Mouse (Mus musculus): Measurements from ENCODE around the gene Ccdc30.
A peak's percentile ranks its signal among the peaks of the same experiment; 100 is the strongest.

Ccdc30 gene

DNA sequence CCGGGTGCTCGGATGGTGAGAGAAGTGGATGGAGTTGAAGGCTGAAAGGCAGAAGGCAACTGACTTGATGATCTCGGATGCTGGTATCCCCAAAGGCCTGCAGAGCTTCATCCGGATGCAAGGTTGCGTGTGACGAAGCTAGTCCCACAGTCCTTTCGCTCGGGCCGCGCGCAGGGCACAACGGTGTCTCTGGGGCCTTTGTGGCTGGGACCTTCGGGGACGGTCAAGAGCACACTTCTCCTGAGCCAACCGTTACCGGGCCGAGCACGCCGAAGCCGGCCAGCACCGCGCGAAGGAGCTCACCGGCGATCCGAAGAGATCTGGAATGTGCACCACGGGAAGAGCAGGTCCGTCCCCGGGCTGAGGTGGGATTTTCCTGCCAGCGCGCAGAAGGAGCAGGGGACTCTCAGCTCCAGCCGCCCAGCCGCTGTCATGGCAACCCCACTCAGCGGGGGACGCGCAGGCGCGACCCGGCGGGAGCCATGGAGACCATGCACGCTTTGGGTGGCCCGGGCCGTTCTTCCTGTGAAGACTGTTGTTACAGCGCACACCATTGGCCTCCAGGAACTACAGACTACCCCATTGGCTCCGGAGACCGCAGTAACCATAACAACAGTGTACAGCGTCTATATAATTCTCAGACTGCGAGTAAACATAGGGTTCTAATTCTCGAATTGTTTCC lies at the start of gene Ccdc30:
Gene Ccdc30, minus strand, starts transcription at position 450 of the 682 bp plus-strand sequence.
- peak; percentile 88 for DNase-seq (ENCODE audit: low read depth)

DNA sequence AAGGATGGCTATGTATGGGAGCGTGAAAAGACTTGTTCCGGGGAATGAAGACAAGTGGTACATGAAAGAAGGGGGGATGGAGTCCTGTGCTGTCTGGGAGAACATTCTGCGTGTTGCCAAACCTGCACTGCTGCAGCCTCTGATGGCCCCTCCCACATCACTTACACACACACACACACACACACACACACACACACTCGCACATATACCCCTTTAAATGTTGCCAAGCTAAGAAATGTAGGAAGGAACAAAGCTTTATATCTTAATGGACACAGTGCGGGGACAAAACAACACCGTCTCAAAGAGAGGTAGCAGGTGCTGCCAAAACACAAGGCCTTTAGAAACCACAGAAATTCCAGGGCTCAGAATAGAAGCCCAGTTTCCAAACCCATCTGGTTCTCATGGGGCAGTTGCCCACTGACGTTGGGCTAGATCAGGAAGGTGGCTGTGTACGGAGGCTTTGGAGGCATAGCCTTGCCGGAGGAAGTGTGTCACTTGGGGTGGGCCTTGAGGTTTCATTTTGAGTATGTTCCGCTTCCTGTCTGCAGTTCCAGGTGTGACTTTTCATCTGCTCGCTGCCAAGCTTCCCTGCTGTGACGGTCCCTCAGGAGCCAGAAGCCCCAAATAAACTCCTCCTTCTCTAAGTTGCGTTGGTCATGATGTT lies 48.6 kb upstream of the Ccdc30 start:
- DNase-seq (ENCODE audit: low read depth), result peak; percentile 86

DNA sequence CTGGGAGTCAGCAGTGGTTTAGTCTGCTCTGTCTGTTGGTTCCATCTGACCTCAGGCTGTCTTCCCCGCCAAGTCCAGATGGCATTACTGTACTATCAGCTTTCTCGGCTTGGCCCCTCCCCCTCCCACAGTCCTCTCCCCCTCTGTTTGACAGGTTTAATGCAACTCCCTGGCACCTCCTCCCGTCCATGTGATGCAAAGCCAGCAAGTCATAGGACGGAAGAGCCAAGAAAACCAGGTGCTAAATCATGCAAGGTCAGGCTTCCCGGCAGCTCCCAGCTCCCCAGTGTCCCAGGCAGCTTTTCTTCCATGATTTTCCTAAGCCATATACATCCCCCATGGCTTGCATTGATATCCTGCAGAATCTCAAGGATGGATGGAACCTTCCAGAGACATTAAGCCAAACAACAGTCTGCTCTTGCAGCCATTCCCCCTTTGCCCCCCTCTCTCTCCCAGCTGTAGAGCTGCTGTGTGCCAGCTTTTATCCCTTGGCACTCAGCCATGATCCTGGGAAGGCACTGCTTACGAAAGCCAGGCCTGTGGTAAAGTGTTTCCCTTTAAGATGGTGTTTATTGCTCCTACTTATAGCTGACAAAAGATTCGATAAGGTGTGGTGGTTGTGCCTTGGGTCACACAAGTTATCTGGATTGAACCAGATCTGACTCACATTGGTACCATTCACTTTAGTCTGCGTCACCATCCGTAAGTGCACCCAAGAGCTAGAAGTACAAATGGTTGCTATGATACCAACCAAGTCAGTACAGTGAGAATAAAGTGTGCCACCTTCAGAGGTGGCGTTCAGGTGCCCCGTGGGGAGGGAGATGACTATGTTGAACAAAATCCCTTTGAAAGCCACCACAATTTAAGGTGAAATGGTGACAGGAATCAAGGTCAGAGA lies 47.8 kb upstream of the Ccdc30 start:
- peak; percentile 49 for DNase-seq (ENCODE audit: low read depth)

DNA sequence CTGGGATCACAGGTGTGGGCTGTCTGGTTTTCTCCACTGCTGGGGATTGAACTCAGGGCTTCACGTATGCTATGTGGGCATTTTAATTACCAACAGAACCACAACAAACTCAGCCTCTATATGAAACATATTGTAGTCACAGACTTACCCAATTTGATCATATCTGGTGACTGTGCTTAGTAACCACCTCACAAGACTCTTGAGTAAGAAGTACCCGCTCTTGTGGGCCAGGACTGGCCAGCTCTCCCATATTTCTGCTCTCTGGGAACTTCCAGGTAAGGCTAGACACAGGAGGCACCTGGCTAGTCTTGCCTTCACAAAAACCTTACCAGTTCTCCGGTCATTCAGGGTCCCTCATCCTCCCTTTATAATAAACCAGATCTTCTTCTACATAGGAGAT lies 47.1 kb upstream of the Ccdc30 start:
- peak; percentile 8 for DNase-seq (ENCODE audit: low read depth)

DNA sequence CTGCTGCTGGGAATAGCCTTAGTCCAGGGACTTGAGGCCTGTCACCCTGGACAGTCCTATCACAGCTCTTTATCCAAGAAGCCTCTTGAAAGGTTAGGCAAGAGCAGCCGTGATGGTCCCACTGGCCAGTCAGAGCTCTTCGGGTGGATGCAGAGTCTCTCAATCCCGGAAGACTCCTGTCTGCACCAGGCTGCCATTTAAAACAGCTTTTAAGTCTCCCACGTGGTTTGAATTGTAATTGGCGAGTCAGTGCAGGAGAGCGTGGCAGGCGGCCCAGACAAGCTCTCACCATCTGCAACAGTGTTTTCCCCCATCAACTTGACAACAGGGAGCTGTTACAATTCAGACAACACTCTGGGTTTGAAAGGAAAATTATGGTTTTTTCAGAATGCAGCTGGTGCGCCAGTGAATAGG lies 45.4 kb upstream of the Ccdc30 start:
- no peak for DNase-seq (ENCODE audit: low read depth)

DNA sequence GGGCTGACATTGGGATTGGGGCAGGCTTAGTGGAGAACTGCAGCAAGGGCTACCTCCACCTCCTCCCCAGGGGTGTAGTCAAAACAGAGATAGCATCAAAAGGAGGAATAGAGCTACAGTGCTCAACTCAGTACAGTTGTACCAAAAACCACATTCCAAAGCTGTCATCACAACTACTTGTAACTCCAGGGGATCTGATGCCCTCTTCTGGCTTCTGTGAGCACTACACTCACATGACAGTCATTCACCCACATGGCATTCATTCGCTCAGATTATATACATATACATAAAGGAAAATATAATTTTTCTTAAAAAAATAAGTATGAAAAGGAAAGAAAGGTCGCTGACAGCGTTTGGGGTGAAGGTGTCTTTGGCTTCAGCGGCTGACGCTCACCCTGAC lies 45.0 kb upstream of the Ccdc30 start:
- DNase-seq (ENCODE audit: low read depth), result peak; percentile 59

DNA sequence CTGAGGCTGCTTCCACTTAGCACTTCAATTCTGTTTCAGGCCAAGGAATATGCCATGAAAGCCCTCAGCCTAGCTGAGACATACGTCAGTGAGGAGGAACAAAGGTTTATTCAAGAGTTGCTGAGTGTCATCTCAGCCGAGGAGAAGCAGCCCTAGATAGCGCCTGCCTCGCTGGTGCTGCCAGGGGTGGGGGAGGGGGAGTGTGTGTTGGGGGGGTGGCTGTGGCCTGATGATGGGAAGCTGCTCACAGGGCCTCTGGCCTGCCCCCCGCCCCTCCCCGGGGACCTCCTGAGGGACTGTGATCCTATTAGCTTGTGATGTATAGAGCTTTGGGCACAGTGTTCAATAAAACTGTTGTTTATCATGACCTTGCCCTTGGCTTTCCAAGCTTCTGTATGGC lies 38.2 kb upstream of the Ccdc30 start:
- no peak for DNase-seq (ENCODE audit: low read depth)

DNA sequence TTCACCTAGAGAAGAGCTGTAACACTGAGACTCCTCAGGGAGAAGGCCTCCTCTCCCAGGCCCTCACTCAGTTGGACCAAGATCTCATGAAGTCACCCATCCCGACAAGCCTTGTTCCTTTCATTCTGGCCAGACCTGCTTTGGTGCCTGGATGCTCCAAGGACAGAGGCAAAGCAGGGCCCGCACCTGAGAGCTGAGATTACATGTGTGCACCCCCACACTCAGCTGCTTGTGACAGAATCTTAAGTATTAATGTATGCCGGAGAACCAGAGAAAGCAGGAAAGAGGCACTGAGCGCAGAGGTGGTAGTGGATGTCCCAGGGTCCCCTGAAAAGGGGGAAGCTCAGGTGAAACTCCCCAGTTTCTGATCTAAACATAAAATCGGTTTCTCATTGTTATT lies 37.8 kb upstream of the Ccdc30 start:
- DNase-seq (ENCODE audit: low read depth), result no peak

DNA sequence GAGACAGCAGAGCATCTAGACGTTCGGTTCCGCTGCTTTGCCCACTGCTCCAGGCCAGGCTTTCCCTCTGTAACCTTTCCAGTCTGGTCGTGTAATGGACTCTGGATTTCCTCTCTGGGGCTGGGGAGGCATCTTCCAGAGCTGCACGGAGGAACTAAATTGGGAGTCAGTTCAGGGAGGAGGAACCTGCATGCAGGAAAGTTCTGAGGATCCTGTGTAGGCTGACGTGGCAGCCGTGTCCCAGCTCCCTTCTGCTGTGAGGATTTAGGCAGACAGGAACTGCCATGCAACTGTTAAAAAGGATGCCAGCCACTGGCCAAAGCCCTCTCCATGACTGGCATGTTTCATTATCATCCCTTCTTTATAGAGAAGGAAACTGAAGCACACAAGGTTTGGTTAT lies 35.1 kb upstream of the Ccdc30 start:
- DNase-seq (ENCODE audit: low read depth), result no peak

DNA sequence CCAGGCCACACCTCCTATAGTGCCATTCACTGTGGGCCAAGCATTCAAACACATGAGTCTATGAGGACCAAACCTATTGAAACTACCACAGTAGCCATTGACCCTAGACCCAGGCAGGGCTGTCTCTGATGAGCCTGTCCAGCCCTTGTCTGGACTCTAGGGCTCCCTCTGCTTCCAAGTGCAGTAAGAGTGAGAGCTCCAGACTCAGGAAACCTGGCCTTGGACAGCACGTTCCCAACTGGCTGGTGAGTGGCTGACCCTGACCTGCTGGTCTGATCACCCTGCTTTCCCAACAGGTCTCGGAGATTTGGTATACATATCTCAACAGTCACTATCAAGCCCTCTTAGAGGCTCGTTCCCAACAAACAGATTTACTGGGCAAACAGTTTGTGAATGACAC lies 32.5 kb upstream of the Ccdc30 start:
- no peak for DNase-seq (ENCODE audit: low read depth)

DNA sequence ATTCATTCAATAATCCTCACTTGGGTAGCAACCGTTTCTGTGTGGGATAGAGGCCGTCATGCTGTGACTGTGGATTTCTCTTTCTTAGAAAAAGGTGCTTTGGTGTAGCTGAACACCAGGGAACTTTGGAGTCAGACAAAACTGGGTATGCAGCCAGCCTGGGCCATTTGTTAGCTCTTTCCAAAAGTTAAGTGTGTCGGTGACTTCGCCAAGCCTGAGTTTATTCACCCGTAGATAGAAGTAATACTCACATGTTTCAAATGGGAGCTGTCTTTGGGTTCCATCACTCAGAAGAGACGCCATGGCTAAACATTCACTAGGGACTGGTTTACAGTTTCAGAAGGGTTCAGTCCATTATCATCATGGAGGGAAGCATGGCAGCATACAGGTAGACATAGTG lies 31.9 kb upstream of the Ccdc30 start:
- DNase-seq (ENCODE audit: low read depth), result no peak

DNA sequence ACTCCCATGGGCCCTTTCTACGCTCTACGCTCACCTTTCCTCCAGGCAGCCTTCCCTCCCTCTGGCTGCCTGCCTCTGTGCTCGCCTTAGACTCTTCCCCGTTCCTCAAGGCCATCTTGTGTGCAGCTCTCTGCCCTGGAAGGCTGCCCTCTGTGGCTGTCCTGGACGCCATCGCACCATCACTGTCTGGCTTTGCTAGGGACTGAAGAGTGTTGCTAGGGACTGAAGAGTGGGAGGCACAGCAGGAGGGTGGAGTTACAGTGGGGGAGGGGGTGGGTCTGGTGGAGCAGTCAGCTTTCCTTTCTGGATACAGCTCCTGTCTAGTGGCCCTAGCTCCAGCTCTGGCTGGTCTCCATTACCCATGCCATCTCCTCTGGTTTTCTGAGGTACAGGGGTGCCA lies 27.2 kb upstream of the Ccdc30 start:
- DNase-seq (ENCODE audit: low read depth), result no peak

DNA sequence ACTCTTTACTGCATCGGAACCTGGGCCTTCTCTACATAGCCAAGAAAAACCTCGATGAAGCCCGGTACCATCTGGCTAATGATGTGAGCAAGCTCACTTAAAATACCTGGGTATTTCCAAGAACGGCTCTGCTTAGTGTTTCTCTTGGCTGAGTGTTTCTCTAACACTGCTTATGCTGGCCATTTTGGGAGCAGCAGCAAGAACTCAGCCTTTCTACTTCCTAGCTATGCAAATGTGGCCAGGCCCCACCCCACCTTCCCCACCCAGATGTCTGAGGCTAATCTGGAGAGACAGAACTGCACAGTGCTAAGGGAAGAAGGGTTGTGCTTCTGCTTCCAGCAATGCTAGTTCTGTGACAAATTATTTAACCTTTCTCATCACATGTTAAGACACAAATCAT lies 26.5 kb upstream of the Ccdc30 start:
- no peak for DNase-seq (ENCODE audit: low read depth)

DNA sequence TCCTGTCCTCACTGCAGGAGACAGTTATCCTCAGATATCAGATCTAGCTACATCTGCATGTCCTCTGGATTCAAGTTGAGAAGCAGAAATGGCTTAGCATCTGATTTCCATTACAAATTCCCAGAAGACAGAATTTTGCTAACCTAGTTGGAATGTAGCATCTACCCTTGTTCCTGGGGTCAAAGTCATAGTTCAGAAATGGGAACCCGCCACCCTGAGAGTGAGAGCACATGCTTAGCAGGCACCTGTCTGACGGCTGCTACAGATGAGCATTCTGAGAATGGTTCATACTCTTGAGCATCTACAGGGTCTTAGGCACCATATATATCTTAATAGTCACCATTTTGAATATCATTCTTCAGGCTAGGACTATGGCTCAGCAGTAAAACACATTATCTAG lies 22.6 kb upstream of the Ccdc30 start:
- DNase-seq (ENCODE audit: low read depth), result no peak

DNA sequence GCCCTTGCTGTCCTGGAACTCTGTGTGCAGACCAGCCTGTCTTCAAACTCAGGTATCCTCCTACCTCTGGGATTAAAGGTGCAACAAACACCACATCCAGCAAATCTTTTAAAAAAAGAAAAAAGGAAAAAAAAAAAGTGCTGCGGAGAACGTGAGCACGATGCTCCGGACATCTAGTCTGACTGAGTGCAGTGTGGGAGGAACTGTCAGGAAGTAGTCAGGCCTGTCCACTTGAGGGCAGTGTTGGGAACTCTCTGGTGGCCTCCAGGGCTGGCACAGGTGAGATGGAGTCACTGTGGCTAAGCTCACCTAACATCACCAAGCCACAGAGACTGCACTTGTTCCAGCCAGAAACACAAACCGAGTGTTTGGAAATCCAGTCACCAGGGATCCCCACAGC lies 15.4 kb upstream of the Ccdc30 start:
- DNase-seq (ENCODE audit: low read depth), result peak; percentile 78

DNA sequence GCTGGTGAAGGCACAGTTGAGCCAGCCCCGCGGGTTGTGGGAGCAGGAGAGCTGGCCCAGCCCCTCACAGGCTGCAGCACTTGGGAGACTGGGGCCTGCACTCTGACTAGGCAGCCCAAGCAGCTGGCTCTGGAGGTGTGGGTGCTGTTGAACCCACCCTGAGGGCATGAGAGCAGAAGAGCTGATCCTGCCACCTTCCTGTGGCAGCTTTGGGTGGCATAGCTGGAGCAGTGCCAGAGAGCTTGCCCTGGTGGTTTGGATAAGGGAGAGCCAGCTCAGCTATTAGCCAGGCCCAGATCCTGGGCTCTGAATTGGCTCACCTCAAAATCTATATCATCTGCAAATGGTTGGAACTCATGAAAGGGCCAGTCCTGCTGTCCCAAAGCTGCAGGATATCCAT lies 12.4 kb upstream of the Ccdc30 start:
- no peak for DNase-seq (ENCODE audit: low read depth)

DNA sequence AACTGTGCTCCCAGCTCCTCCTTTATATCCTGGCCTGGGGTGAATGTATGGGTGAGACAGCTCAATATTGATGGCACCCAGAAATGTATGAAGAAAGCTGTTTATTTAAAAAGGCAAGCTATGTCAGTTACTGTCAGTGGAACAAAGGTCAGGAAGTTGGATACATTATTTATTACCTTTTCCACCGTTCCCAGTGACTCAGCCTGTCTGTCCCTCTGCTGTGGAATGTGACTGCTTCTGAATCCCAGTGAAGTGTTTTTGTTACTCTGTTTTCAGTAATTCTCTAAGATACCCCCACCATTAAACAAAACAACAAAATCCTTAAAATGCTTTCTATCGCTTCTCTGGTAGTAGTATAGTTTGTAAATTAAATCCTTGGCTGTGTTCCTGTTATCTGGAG lies 10.3 kb upstream of the Ccdc30 start:
- DNase-seq (ENCODE audit: low read depth), result no peak

DNA sequence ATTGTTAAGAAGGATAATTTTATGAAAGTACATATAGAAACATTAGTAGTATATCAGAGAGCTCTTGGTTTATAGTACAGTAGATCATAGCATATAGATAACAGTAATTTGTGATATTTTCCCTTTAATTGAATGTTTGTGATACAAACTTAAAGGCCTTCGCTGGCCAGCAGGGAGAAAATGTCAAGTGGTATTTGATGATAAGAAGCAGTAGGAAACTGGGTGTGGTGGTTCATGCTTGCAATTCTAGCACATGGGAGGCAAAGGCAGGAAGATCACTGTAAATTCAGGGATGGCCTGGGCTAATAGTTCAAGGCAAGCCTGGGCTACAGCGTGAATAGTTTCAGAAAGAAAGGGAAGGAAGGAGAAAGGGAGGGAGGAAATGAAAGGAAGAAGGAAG lies 9.8 kb upstream of the Ccdc30 start:
- no peak for DNase-seq (ENCODE audit: low read depth)

DNA sequence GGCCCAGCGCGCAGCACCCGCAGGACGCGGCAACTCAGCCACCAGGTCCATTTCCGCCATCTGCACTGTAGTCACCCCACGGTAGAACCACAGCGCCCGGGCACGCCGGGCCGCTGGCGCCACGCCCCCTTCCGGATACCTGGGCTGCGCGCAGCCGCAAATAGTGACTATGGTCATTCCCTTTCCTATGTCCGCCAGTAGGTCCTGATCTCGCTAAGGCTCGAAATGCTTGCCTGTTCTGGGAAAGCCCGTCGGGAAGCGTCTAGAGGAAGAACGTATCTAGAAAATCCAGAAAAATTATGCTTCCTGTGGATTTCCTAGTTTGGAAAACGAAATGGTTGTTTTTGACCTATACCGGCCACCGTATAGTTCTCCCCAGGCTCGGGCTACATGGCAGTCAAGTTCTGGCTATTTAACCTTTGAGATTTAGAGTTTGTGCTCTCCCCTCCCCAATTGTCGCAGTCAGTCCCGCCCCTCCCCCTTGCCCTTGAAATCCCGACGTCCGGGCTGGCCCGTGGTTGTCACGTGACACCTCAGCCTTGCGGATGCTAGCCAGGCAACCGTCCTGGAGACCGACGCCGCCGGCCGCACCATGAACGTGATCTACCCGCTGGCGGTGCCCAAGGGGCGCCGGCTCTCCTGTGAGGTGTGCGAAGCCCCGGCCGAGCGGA lies 7.1 kb upstream of the Ccdc30 start, which contains the start of the genes Ppcs and Zmynd12:
Gene Ppcs, minus strand, starts transcription at position 127 of the 671 bp plus-strand sequence.
Gene Zmynd12, plus strand, starts transcription at position 521 of the 671 bp plus-strand sequence.
- peak; percentile 95 for DNase-seq (ENCODE audit: low read depth)

DNA sequence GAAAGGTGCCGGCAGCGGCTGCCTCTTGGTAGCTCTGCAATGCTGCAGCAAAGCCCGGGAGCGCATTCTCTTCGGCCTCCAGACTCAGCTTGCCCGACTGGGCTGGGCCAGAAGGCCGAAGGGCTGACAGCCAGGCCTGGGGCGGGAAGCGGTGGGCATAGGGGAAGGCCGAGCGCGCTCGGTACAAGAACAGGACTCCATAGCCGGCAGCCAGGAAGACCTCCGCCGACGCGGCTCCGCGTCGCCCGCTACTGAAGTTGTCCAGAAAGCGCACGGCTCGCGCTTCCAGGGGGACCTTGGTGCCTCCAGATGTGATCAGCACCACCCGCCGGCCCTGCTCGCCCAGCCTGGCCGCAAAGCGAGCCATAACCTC lies 6.6 kb upstream of the Ccdc30 start:
- no peak for DNase-seq (ENCODE audit: low read depth)

DNA sequence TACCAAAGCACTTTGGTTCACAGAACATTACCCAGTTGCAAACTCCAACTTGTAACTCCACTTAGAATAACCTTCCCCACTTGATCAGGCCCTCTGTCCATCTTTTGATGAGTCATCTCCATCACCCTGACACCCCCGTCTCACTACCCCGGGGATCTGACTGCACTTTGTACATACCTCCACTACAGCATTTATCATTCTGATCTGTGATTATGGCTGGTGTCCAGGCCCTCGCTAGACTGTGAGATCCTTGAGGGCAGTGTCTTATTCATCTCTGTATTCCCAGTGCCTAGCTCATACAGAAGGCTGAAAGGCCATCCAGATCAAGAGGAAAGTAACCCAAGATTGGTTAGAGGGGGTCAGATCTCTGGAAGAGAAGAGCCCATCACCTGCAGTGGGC lies 5.9 kb upstream of the Ccdc30 start:
- peak; percentile 27 for DNase-seq (ENCODE audit: low read depth)

DNA sequence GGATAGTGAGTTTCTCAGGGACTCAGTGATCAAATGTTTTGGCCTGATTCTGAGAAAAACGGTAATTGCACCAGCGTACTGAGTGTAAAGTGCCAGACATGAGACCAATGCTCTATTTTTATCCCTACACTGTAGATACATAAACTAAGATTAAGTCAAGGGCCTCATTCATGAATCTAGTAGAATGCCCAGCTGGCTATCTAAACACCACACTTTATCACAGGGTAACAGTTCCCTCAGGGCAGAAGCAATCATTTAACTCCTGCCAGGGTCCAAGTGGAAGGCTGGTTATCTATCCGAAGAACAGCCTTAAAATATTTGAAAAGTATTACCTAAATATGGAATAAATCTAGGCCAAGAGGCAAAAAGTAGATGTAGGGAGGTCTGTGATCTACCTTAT lies 2.6 kb upstream of the Ccdc30 start:
- DNase-seq (ENCODE audit: low read depth), result no peak

Data from induced T-regulatory cell, adult 2 months (primary cell).